Mouse (Mus musculus) liver, postnatal 0 days (tissue): ENCODE measurements around the gene Tcte1.

Source experiments
- CTCF ChIP-seq: sonication (generic); IDR thresholded peaks from 2 replicates; pipeline ENCODE4 v1.5.1; 2016; ENCODE audit warnings: antibody characterized with exemption, low read depth
- EP300 ChIP-seq: IDR thresholded peaks from 2 replicates; pipeline ENCODE4 v1.6.1; 2016; ENCODE audit warnings: antibody characterized with exemption, low read depth, mild to moderate bottlenecking

- TF ChIP-seq CTCF (no peak), EP300 (no peak)
Observed at GRCm38 (mm10) chr17:45515204-45515726, 8.0 kb upstream of the Tcte1 start.
